Mouse (Mus musculus): ENCODE results near the gene Zfp358. TPM values are rescaled to one million over a fixed set of nuclear protein-coding genes. Genes with fewer than 3 reads are reported as not detected.

The Zfp358 gene
- polyA plus RNA-seq, 2 experiments = 27.5 to 76.7 TPM

GRCm38 (mm10) chr8:3464309-3464708 lies 28.6 kb upstream of the Zfp358 start:
- 47% methylated on average over 5 of the region's 5 CpGs for WGBS
- H3K9ac ChIP-seq (ENCODE audit: low read depth, low read length, severe bottlenecking) = no peak overlapping the region

GRCm38 (mm10) chr8:3467006-3467885 lies 25.7 kb upstream of the Zfp358 start, which contains the start of gene Pex11g:
Gene Pex11g (minus strand): TSS chr8:3467680.
- ATAC-seq (ENCODE audit: low FRiP score, low read depth) = peak; percentile 93
- H3K9me3 ChIP-seq (ENCODE audit: control insufficient read depth, low read length) = no peaks in the 10 kb centered on the region
- peak; percentile 70; the same call in 1 of the 2 replicates for TF ChIP-seq POLR2A (IDR thresholded peaks at IDR 0.05; ENCODE audit: borderline replicate concordance, extremely low read depth, insufficient read depth, insufficient read length)
- DNase-seq (ENCODE audit: low spot score) = peak; percentile 97
- WGBS = 6% methylated on average over 32 of the region's 32 CpGs
- H3K4me1 ChIP-seq (ENCODE audit: control insufficient read depth, insufficient read depth, low read length) = no peaks in the 10 kb centered on the region
- H3K4me3 ChIP-seq (replicated peaks; ENCODE audit: low read length) = peak within 1 kb of the TSS; percentile 43
- peak within 1 kb of the TSS; percentile 81 for H3K27ac ChIP-seq (replicated peaks; ENCODE audit: low read depth, low read length)
- H3K4me2 ChIP-seq (replicated peaks; ENCODE audit: low read depth, low read length, severe bottlenecking) = peak within 1 kb of the TSS; percentile 49
- no peaks in the 10 kb centered on the region for H3K36me3 ChIP-seq (ENCODE audit: control insufficient read depth, insufficient read depth, low read length)
- H3K9ac ChIP-seq (ENCODE audit: low read depth, low read length, severe bottlenecking) = peak within 1 kb of the TSS; percentile 82
- no peaks in the 10 kb centered on the region for H3K27me3 ChIP-seq (ENCODE audit: control insufficient read depth, insufficient read depth, low read length)

More at GRCm38 (mm10) chr8:3464309-3464708, 28.6 kb upstream of the Zfp358 start:
- H3K27me3 ChIP-seq (ENCODE audit: control insufficient read depth, insufficient read depth, low read length) = no peaks in the 10 kb centered on the region
- no peak overlapping the region for H3K4me2 ChIP-seq (replicated peaks; ENCODE audit: low read depth, low read length, severe bottlenecking)
- H3K4me3 ChIP-seq (replicated peaks; ENCODE audit: low read length) = no peak overlapping the region
- DNase-seq (ENCODE audit: low spot score) (peak; percentile 63), ATAC-seq (ENCODE audit: low FRiP score, low read depth) (peak; percentile 58)
- 0 out of 2 replicates have a peak, but pooled peaks cover 2% of the 10 kb centered on the region for H3K36me3 ChIP-seq (ENCODE audit: control insufficient read depth, insufficient read depth, low read length)
- H3K27ac ChIP-seq (replicated peaks; ENCODE audit: low read depth, low read length) = no peak overlapping the region
- TF ChIP-seq POLR2A (IDR thresholded peaks at IDR 0.05; ENCODE audit: borderline replicate concordance, extremely low read depth, insufficient read depth, insufficient read length) = no peak
- no peaks in the 10 kb centered on the region for H3K9me3 ChIP-seq (ENCODE audit: control insufficient read depth, low read length)
- H3K4me1 ChIP-seq (ENCODE audit: control insufficient read depth, insufficient read depth, low read length) = no peaks in the 10 kb centered on the region

GRCm38 (mm10) chr8:3467886-3468545 lies 24.9 kb upstream of the Zfp358 start:
- TF ChIP-seq POLR2A (IDR thresholded peaks at IDR 0.05; ENCODE audit: borderline replicate concordance, extremely low read depth, insufficient read depth, insufficient read length) = no peak
- Histone ChIP-seq H3K36me3 (ENCODE audit: control insufficient read depth, insufficient read depth, low read length) (no peaks in the 10 kb centered on the region), H3K4me2 (replicated peaks; ENCODE audit: low read depth, low read length, severe bottlenecking) (peak overlapping the region; percentile 49), H3K4me3 (replicated peaks; ENCODE audit: low read length) (peak overlapping the region; percentile 43), H3K27me3 (ENCODE audit: control insufficient read depth, insufficient read depth, low read length) (no peaks in the 10 kb centered on the region), H3K9ac (ENCODE audit: low read depth, low read length, severe bottlenecking) (peak overlapping the region; percentile 82), H3K4me1 (ENCODE audit: control insufficient read depth, insufficient read depth, low read length) (no peaks in the 10 kb centered on the region), H3K9me3 (ENCODE audit: control insufficient read depth, low read length) (no peaks in the 10 kb centered on the region), H3K27ac (replicated peaks; ENCODE audit: low read depth, low read length) (peak overlapping the region; percentile 81)
- WGBS = 58% methylated on average over 8 of the region's 9 CpGs
- ATAC-seq (ENCODE audit: low FRiP score, low read depth) (no peak), DNase-seq (ENCODE audit: low spot score) (no peak)

GRCm38 (mm10) chr8:3468838-3469237 lies 24.1 kb upstream of the Zfp358 start:
- Histone ChIP-seq H3K4me2 (replicated peaks; ENCODE audit: low read depth, low read length, severe bottlenecking) (no peak overlapping the region), H3K27ac (replicated peaks; ENCODE audit: low read depth, low read length) (no peak overlapping the region), H3K27me3 (ENCODE audit: control insufficient read depth, insufficient read depth, low read length) (no peaks in the 10 kb centered on the region), H3K9me3 (ENCODE audit: control insufficient read depth, low read length) (no peaks in the 10 kb centered on the region), H3K4me1 (ENCODE audit: control insufficient read depth, insufficient read depth, low read length) (no peaks in the 10 kb centered on the region), H3K36me3 (ENCODE audit: control insufficient read depth, insufficient read depth, low read length) (no peaks in the 10 kb centered on the region), H3K4me3 (replicated peaks; ENCODE audit: low read length) (no peak overlapping the region), H3K9ac (ENCODE audit: low read depth, low read length, severe bottlenecking) (no peak overlapping the region)
- ATAC-seq (ENCODE audit: low FRiP score, low read depth) = no peak
- no peak for DNase-seq (ENCODE audit: low spot score)
- TF ChIP-seq POLR2A (IDR thresholded peaks at IDR 0.05; ENCODE audit: borderline replicate concordance, extremely low read depth, insufficient read depth, insufficient read length) = no peak
- 91% methylated on average over 1 of the region's 1 CpGs for WGBS

GRCm38 (mm10) chr8:3470562-3470961 lies 22.4 kb upstream of the Zfp358 start, which contains the start of gene Tex45:
Gene Tex45 (plus strand): TSS chr8:3470862.
- no peak for DNase-seq (ENCODE audit: low spot score)
- no peak for ATAC-seq (ENCODE audit: low FRiP score, low read depth)
- H3K9ac ChIP-seq (ENCODE audit: low read depth, low read length, severe bottlenecking) = no peak within 1 kb of the TSS

More at GRCm38 (mm10) chr8:3470562-3470961, 22.4 kb upstream of the Zfp358 start, which contains the start of gene Tex45:
- 0 out of 2 replicates have a peak, but pooled peaks cover 1% of the 10 kb centered on the region for H3K27me3 ChIP-seq (ENCODE audit: control insufficient read depth, insufficient read depth, low read length)
- TF ChIP-seq POLR2A (IDR thresholded peaks at IDR 0.05; ENCODE audit: borderline replicate concordance, extremely low read depth, insufficient read depth, insufficient read length) = no peak
- no peaks in the 10 kb centered on the region for H3K36me3 ChIP-seq (ENCODE audit: control insufficient read depth, insufficient read depth, low read length)
- H3K9me3 ChIP-seq (ENCODE audit: control insufficient read depth, low read length) = no peaks in the 10 kb centered on the region
- no peak within 1 kb of the TSS for H3K4me3 ChIP-seq (replicated peaks; ENCODE audit: low read length)
- no peak within 1 kb of the TSS for H3K4me2 ChIP-seq (replicated peaks; ENCODE audit: low read depth, low read length, severe bottlenecking)
- no peak within 1 kb of the TSS for H3K27ac ChIP-seq (replicated peaks; ENCODE audit: low read depth, low read length)
- H3K4me1 ChIP-seq (ENCODE audit: control insufficient read depth, insufficient read depth, low read length) = no peaks in the 10 kb centered on the region

Data from limb, embryonic 14.5 days (tissue).